7 mouse cellular contexts compared by ENCODE assay signal in the genomic region with DNA sequence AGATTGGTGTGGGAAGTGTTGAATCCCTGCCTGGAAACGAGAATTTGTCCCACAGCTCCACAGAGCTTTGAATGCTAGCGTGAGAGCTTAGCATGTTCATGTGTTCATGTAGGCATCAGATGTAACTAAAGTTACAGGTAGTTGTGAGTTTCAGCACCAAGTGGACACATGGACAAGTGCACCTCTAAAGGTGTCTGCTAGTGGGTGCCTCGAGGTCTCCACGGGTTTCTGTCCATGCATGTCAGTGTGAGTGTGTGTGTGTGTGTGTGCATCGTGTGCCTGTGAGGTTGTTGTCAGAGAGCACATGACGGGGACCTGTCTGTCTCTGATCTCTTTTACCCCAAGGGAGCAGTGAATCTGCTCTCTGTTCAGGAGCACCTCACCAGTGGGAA. TPM values are rescaled to one million over a fixed set of nuclear protein-coding genes. Genes with fewer than 3 reads are reported as not detected.
DNase-seq lines count a peak whose midpoint lies in the region; ATAC-seq and TF ChIP-seq lines count a peak whose summit lies in the region.

No protein-coding gene starts in this region.

- DNase-seq in lung, postnatal 0 days (ENCODE audit: low spot score), result no peak
- no peak for DNase-seq in lung, postnatal 36 days
- DNase-seq in right cerebral cortex, postnatal 4 days, result no peak
- no peak for DNase-seq in retina, embryonic 14.5 days (ENCODE audit: low spot score)

- H3K4me3 ChIP-seq in lung, postnatal 0 days (ENCODE audit: low read depth, low read length), result no peak overlapping the region
- peak overlapping the region; percentile 72 for H3K4me3 ChIP-seq in forebrain, embryonic 15.5 days
- H3K4me3 ChIP-seq in liver, embryonic 12.5 days, result peak overlapping the region; percentile 69
- H3K4me3 ChIP-seq in stomach, embryonic 16.5 days (replicated peaks; ENCODE audit: low read length), result peak overlapping the region; percentile 78

- H3K4me1 ChIP-seq in lung, postnatal 0 days (ENCODE audit: insufficient read depth, low read depth, low read length), result no peaks in the 10 kb centered on the region
- peaks cover 13% of the 10 kb centered on the region for H3K4me1 ChIP-seq in forebrain, embryonic 15.5 days
- H3K4me1 ChIP-seq in liver, embryonic 12.5 days, result peaks cover 30% of the 10 kb centered on the region
- H3K4me1 ChIP-seq in stomach, embryonic 16.5 days (ENCODE audit: control insufficient read depth, insufficient read depth, low read length), result no peaks in the 10 kb centered on the region

- no peak overlapping the region for H3K9ac ChIP-seq in lung, postnatal 0 days (replicated peaks; ENCODE audit: low read depth)
- no peak overlapping the region for H3K9ac ChIP-seq in forebrain, embryonic 15.5 days (replicated peaks)
- H3K9ac ChIP-seq in liver, embryonic 12.5 days, result no peak overlapping the region
- H3K9ac ChIP-seq in stomach, embryonic 16.5 days (ENCODE audit: low read length), result 0 out of 2 replicates have a peak overlapping the region, but pooled peaks have one; percentile 23

- peak overlapping the region; percentile 77 for H3K4me2 ChIP-seq in lung, postnatal 0 days (replicated peaks; ENCODE audit: low read depth, low read length)
- peak overlapping the region; percentile 93 for H3K4me2 ChIP-seq in forebrain, embryonic 15.5 days (replicated peaks)
- H3K4me2 ChIP-seq in liver, embryonic 12.5 days, result peak overlapping the region; percentile 97
- peak overlapping the region; percentile 89 for H3K4me2 ChIP-seq in stomach, embryonic 16.5 days (ENCODE audit: low read depth, low read length)

- ATAC-seq in lung, postnatal 0 days, result no peak
- no peak; the same call in 1 of the 2 replicates for ATAC-seq in forebrain, embryonic 15.5 days (replicated peaks)
- ATAC-seq in liver, embryonic 12.5 days, result no peak
- no peak; the same call in 1 of the 2 replicates for ATAC-seq in stomach, embryonic 16.5 days (ENCODE audit: insufficient read depth, low FRiP score)

- no peaks in the 10 kb centered on the region for H3K9me3 ChIP-seq in lung, postnatal 0 days (ENCODE audit: low read length)
- H3K9me3 ChIP-seq in forebrain, embryonic 15.5 days, result no peaks in the 10 kb centered on the region
- H3K9me3 ChIP-seq in liver, embryonic 12.5 days (replicated peaks), result no peaks in the 10 kb centered on the region
- no peaks in the 10 kb centered on the region for H3K9me3 ChIP-seq in stomach, embryonic 16.5 days (replicated peaks; ENCODE audit: control insufficient read depth, low read length)

- H3K27ac ChIP-seq in lung, postnatal 0 days (ENCODE audit: low read length), result no peak overlapping the region
- H3K27ac ChIP-seq in forebrain, embryonic 15.5 days (replicated peaks), result 0 out of 2 replicates have a peak overlapping the region, but pooled peaks have one; percentile 33
- no peak overlapping the region for H3K27ac ChIP-seq in liver, embryonic 12.5 days
- H3K27ac ChIP-seq in stomach, embryonic 16.5 days (ENCODE audit: low read length), result no peak overlapping the region

- TF ChIP-seq CTCF in lung, postnatal 0 days (IDR thresholded peaks at IDR 0.05), result no peak

- TF ChIP-seq EP300 in lung, postnatal 0 days (IDR thresholded peaks at IDR 0.05), result no peak

- H3K36me3 ChIP-seq in lung, postnatal 0 days (ENCODE audit: insufficient read depth, low read length), result no peaks in the 10 kb centered on the region
- no peaks in the 10 kb centered on the region for H3K36me3 ChIP-seq in forebrain, embryonic 15.5 days
- H3K36me3 ChIP-seq in liver, embryonic 12.5 days, result no peaks in the 10 kb centered on the region
- H3K36me3 ChIP-seq in stomach, embryonic 16.5 days (ENCODE audit: control insufficient read depth, insufficient read depth, low read length), result no peaks in the 10 kb centered on the region

- H3K27me3 ChIP-seq in lung, postnatal 0 days (replicated peaks; ENCODE audit: insufficient read depth, low read length), result no peaks in the 10 kb centered on the region
- H3K27me3 ChIP-seq in forebrain, embryonic 15.5 days, result no peaks in the 10 kb centered on the region
- H3K27me3 ChIP-seq in liver, embryonic 12.5 days (replicated peaks), result peaks cover 30% of the 10 kb centered on the region
- no peaks in the 10 kb centered on the region for H3K27me3 ChIP-seq in stomach, embryonic 16.5 days (ENCODE audit: control insufficient read depth, insufficient read depth, low read length)

- 8% methylated on average over 6 of the region's 6 CpGs for WGBS in lung, postnatal 0 days
- WGBS in forebrain, embryonic 15.5 days, result 11% methylated on average over 6 of the region's 6 CpGs
- 20% methylated on average over 6 of the region's 6 CpGs for WGBS in liver, embryonic 12.5 days (ENCODE audit: insufficient replicate concordance)
- WGBS in stomach, embryonic 16.5 days, result 8% methylated on average over 6 of the region's 6 CpGs

RNA-seq across cellular contexts. Expression of gene Rab40b, which starts 0.5 kb away (rescaled TPM):
- 4.0 and 5.6 TPM in 2 replicates for polyA plus RNA-seq in lung, postnatal 0 days (2015; fragmentation: Nextera tagmentation; extraction: Ambion mirVana)
- 6.7 and 7.8 TPM in 2 replicates for polyA plus RNA-seq in forebrain, embryonic 15.5 days (2015; fragmentation: Nextera tagmentation; extraction: Ambion mirVana)
- 0.63 and 0.87 TPM in 2 replicates for polyA plus RNA-seq in liver, embryonic 12.5 days (2016; fragmentation: Nextera tagmentation; extraction: Ambion mirVana)
- polyA plus RNA-seq in stomach, embryonic 16.5 days (2015; fragmentation: Nextera tagmentation; extraction: Ambion mirVana), result 6.5 and 14.2 TPM in 2 replicates

RNA-seq across cellular contexts. Expression of gene Fn3krp, which starts 32.7 kb away (rescaled TPM):
- polyA plus RNA-seq in lung, postnatal 0 days (2015; fragmentation: Nextera tagmentation; extraction: Ambion mirVana), result 5.8 and 6.1 TPM in 2 replicates
- polyA plus RNA-seq in forebrain, embryonic 15.5 days (2015; fragmentation: Nextera tagmentation; extraction: Ambion mirVana), result 9.0 and 11.1 TPM in 2 replicates
- polyA plus RNA-seq in liver, embryonic 12.5 days (2016; fragmentation: Nextera tagmentation; extraction: Ambion mirVana), result 20.5 and 21.6 TPM in 2 replicates
- polyA plus RNA-seq in stomach, embryonic 16.5 days (2015; fragmentation: Nextera tagmentation; extraction: Ambion mirVana), result 8.3 and 9.4 TPM in 2 replicates

RNA-seq across cellular contexts. Expression of gene Wdr45b, which starts 34.3 kb away (rescaled TPM):
- 62.2 and 63.0 TPM in 2 replicates for polyA plus RNA-seq in lung, postnatal 0 days (2015; fragmentation: Nextera tagmentation; extraction: Ambion mirVana)
- 86.2 and 87.0 TPM in 2 replicates for polyA plus RNA-seq in forebrain, embryonic 15.5 days (2015; fragmentation: Nextera tagmentation; extraction: Ambion mirVana)
- polyA plus RNA-seq in liver, embryonic 12.5 days (2016; fragmentation: Nextera tagmentation; extraction: Ambion mirVana), result 29.4 and 31.1 TPM in 2 replicates
- polyA plus RNA-seq in stomach, embryonic 16.5 days (2015; fragmentation: Nextera tagmentation; extraction: Ambion mirVana), result 78.3 and 91.2 TPM in 2 replicates

RNA-seq across cellular contexts. Expression of gene Fn3k, which starts 46.2 kb away (rescaled TPM):
- 0.81 and 1.3 TPM in 2 replicates for polyA plus RNA-seq in lung, postnatal 0 days (2015; fragmentation: Nextera tagmentation; extraction: Ambion mirVana)
- polyA plus RNA-seq in forebrain, embryonic 15.5 days (2015; fragmentation: Nextera tagmentation; extraction: Ambion mirVana), result 3.0 and 4.1 TPM in 2 replicates
- polyA plus RNA-seq in liver, embryonic 12.5 days (2016; fragmentation: Nextera tagmentation; extraction: Ambion mirVana), result 28.1 and 31.4 TPM in 2 replicates
- polyA plus RNA-seq in stomach, embryonic 16.5 days (2015; fragmentation: Nextera tagmentation; extraction: Ambion mirVana), result 1.6 and 2.9 TPM in 2 replicates
